Mouse (Mus musculus) kidney, postnatal 0 days (tissue): Measurements from ENCODE around the gene Ddr2. TPM values are rescaled to one million over a fixed set of nuclear protein-coding genes. Genes with fewer than 3 reads are reported as not detected.

Source experiments
- ATAC-seq: fragments of 200-750 bp; cut with Nextera tagmentation; replicated peaks from 2 replicates; pipeline ENCODE4 v1.8.0; 2017; ENCODE audit warnings: low read depth, moderate number of reproducible peaks, moderate TSS enrichment, moderate library complexity; ENCODE audit not compliant: low FRiP score
- DNase-seq: peaks from one replicate; pipeline ENCODE4 v3.0.0-alpha.2; 2016; ENCODE audit warnings: low spot score
- H3K27ac ChIP-seq: fragments of 300-500 bp; sonication (generic); 2 replicates; pipeline ENCODE4 v1.5.1; 2014; ENCODE audit warnings: mild to moderate bottlenecking
- H3K27me3 ChIP-seq: fragments of 300-500 bp; sonication (generic); 2 replicates; pipeline ENCODE4 v1.6.1; 2014; ENCODE audit warnings: low read length, mixed read lengths; ENCODE audit not compliant: insufficient read depth
- H3K36me3 ChIP-seq: fragments of 300-500 bp; sonication (generic); 2 replicates; pipeline ENCODE4 v1.6.1; 2014; ENCODE audit warnings: low read length, mixed read lengths; ENCODE audit not compliant: insufficient read depth
- H3K4me1 ChIP-seq: fragments of 300-500 bp; sonication (generic); replicated peaks from 2 replicates; pipeline ENCODE4 v1.6.1; 2014; ENCODE audit warnings: antibody characterized with exemption, low read length, mixed read lengths; ENCODE audit not compliant: insufficient read depth
- H3K4me2 ChIP-seq: fragments of 300-500 bp; sonication (generic); 2 replicates; pipeline ENCODE4 v1.6.1; 2014; ENCODE audit warnings: mild to moderate bottlenecking, low read length, moderate library complexity, mixed read lengths
- H3K4me3 ChIP-seq: fragments of 300-500 bp; sonication (generic); replicated peaks from 2 replicates; pipeline ENCODE4 v1.5.1; 2014; ENCODE audit warnings: low read depth, low read length
- H3K9ac ChIP-seq: fragments of 300-500 bp; sonication (generic); 2 replicates; pipeline ENCODE4 v1.6.1; 2014; ENCODE audit warnings: low read depth, low read length
- H3K9me3 ChIP-seq: fragments of 300-500 bp; sonication (generic); replicated peaks from 2 replicates; pipeline ENCODE4 v1.6.1; 2016; ENCODE audit warnings: low read length, inconsistent platforms, mixed read lengths
- CTCF ChIP-seq: IDR thresholded peaks from 2 replicates; pipeline ENCODE4 v1.5.1; 2016; ENCODE audit warnings: antibody characterized with exemption, low read depth, mild to moderate bottlenecking, moderate library complexity
- WGBS: fragments of 180-500 bp; shearing (Covaris S2); extraction: QIAGEN DNeasy Blood & Tissue Kit; methylation state at CpG from one replicate; pipeline ENCODE4 v1.1.7; 2014; 5-methylcytosine and 5-hydroxymethylcytosine counted together
- polyA plus RNA-seq: library from polyadenylated mRNA; unstranded; fragments of >200 nt; fragmentation: Nextera tagmentation; extraction: Ambion mirVana; gene quantifications from 2 replicates; pipeline ENCODE4 v1.2.1, GENCODE M21; 2015

The Ddr2 gene
- polyA plus RNA-seq, 1 experiment from 2014 or later: 19.9 TPM

- peaks cover 2% of the 10 kb centered on the region; the same call in 1 of the 2 replicates for H3K27me3 ChIP-seq
- H3K4me1 ChIP-seq: no peaks in the 10 kb centered on the region
- TF ChIP-seq CTCF: peak; percentile 74
- no peaks in the 10 kb centered on the region for H3K9me3 ChIP-seq
- DNase-seq (peak; percentile 77), ATAC-seq (no peak)
- H3K36me3 ChIP-seq: no peaks in the 10 kb centered on the region
- no peak overlapping the region for H3K27ac ChIP-seq
- peak overlapping the region; percentile 23; the same call in 1 of the 2 replicates for H3K4me2 ChIP-seq
- H3K9ac ChIP-seq: no peak overlapping the region
- H3K4me3 ChIP-seq: no peak overlapping the region
- 52% methylated on average over 16 of the region's 16 CpGs for WGBS
Observed at GRCm38 (mm10) chr1:169934005-169934725, 176.4 kb downstream of the Ddr2 start.

GRCm38 (mm10) chr1:169932122-169932746 lies 178.3 kb downstream of the Ddr2 start:
- TF ChIP-seq CTCF: no peak
- Histone ChIP-seq H3K4me3 (no peak overlapping the region), H3K9ac (no peak overlapping the region), H3K36me3 (no peaks in the 10 kb centered on the region), H3K4me2 (no peak overlapping the region), H3K9me3 (no peaks in the 10 kb centered on the region), H3K27ac (no peak overlapping the region), H3K4me1 (no peaks in the 10 kb centered on the region; the same call in 1 of the 2 replicates), H3K27me3 (peaks cover 3% of the 10 kb centered on the region; the same call in 1 of the 2 replicates)
- no peak for ATAC-seq
- WGBS: 74% methylated on average over 7 of the region's 7 CpGs
- no peak for DNase-seq

GRCm38 (mm10) chr1:169931698-169932097 lies 178.9 kb downstream of the Ddr2 start:
- Histone ChIP-seq H3K9ac (no peak overlapping the region), H3K9me3 (no peaks in the 10 kb centered on the region), H3K4me3 (no peak overlapping the region), H3K27me3 (peaks cover 3% of the 10 kb centered on the region; the same call in 1 of the 2 replicates), H3K4me2 (no peak overlapping the region), H3K4me1 (no peaks in the 10 kb centered on the region; the same call in 1 of the 2 replicates), H3K36me3 (no peaks in the 10 kb centered on the region), H3K27ac (no peak overlapping the region)
- no peak for TF ChIP-seq CTCF
- DNase-seq: no peak
- no peak for ATAC-seq
- WGBS: 77% methylated on average over 7 of the region's 7 CpGs

- H3K27ac ChIP-seq: no peak within 1 kb of the TSS
- no peak for TF ChIP-seq CTCF
- no peaks in the 10 kb centered on the region; the same call in 1 of the 2 replicates for H3K4me1 ChIP-seq
- peak within 1 kb of the TSS; percentile 37 for H3K4me2 ChIP-seq
- no peaks in the 10 kb centered on the region for H3K9me3 ChIP-seq
- ATAC-seq (no peak), DNase-seq (peak; percentile 30)
- no peak within 1 kb of the TSS for H3K9ac ChIP-seq
- H3K4me3 ChIP-seq: no peak within 1 kb of the TSS
- 18% methylated on average over 12 of the region's 12 CpGs for WGBS
- H3K36me3 ChIP-seq: no peaks in the 10 kb centered on the region
- H3K27me3 ChIP-seq: peaks cover 3% of the 10 kb centered on the region; the same call in 1 of the 2 replicates
Observed at GRCm38 (mm10) chr1:169928454-169928971, 182.0 kb downstream of the Ddr2 start, which contains the start of gene Ccdc190. Gene Ccdc190 (plus strand): TSS chr1:169928648.

- no peak for TF ChIP-seq CTCF
- no peak for DNase-seq
- 68% methylated on average over 8 of the region's 8 CpGs for WGBS
- H3K4me3 ChIP-seq: no peak overlapping the region
- no peaks in the 10 kb centered on the region for H3K36me3 ChIP-seq
- no peaks in the 10 kb centered on the region for H3K9me3 ChIP-seq
- no peak for ATAC-seq
- no peak overlapping the region for H3K27ac ChIP-seq
- H3K4me2 ChIP-seq: peak overlapping the region; percentile 37
- peaks cover 3% of the 10 kb centered on the region; the same call in 1 of the 2 replicates for H3K27me3 ChIP-seq
- no peak overlapping the region for H3K9ac ChIP-seq
- no peaks in the 10 kb centered on the region; the same call in 1 of the 2 replicates for H3K4me1 ChIP-seq
Observed at GRCm38 (mm10) chr1:169927753-169928369, 182.7 kb downstream of the Ddr2 start.

- Histone ChIP-seq H3K9ac (no peak overlapping the region), H3K9me3 (no peaks in the 10 kb centered on the region), H3K4me1 (no peaks in the 10 kb centered on the region; the same call in 1 of the 2 replicates), H3K27ac (no peak overlapping the region), H3K36me3 (no peaks in the 10 kb centered on the region), H3K4me2 (no peak overlapping the region), H3K27me3 (peaks cover 3% of the 10 kb centered on the region; the same call in 1 of the 2 replicates), H3K4me3 (no peak overlapping the region)
- 80% methylated on average over 2 of the region's 2 CpGs for WGBS
- no peak for DNase-seq
- ATAC-seq: no peak
- TF ChIP-seq CTCF: no peak
Observed at GRCm38 (mm10) chr1:169924567-169924966, 186.0 kb downstream of the Ddr2 start.

Other genes starting within 250 kb of the Ddr2 start
- gene Ccdc190, start 182.1 kb downstream of the Ddr2 start, polyA plus RNA-seq: 0.16 and 0.27 TPM in 2 replicates
- gene Hsd17b7, start 141.5 kb downstream of the Ddr2 start, polyA plus RNA-seq: 16.4 and 18.1 TPM in 2 replicates
- 53.0 and 53.6 TPM in 2 replicates for gene Uap1, start 64.2 kb upstream of the Ddr2 start, polyA plus RNA-seq
- 6.6 and 7.0 TPM in 2 replicates for gene Uhmk1, start 104.6 kb upstream of the Ddr2 start, polyA plus RNA-seq
- gene Sh2d1b2, start 122.0 kb upstream of the Ddr2 start, polyA plus RNA-seq: not detected in 2 replicates
- gene Sh2d1b1, start 166.6 kb upstream of the Ddr2 start, polyA plus RNA-seq: 0.17 and 0.20 TPM in 2 replicates
- gene Gm7694, start 195.6 kb upstream of the Ddr2 start, polyA plus RNA-seq: 5.6 and 6.1 TPM in 2 replicates
- 0.62 and 1.0 TPM in 2 replicates for gene Spata46, start 198.0 kb upstream of the Ddr2 start, polyA plus RNA-seq